Mouse (Mus musculus) Patski (cell line): ENCODE measurements around the gene Abcg4. TPM values are rescaled to one million over a fixed set of nuclear protein-coding genes. Genes with fewer than 3 reads are reported as not detected.

Experiments used
- ATAC-seq: fragments of 100-300 bp; one replicate; pipeline ENCODE4 v1.8.0; 2021
- CTCF ChIA-PET: fragments of 350-600 bp; sonication (Branson Sonifier 250); formaldehyde crosslinking; loops from one replicate; lab custom pipeline; 2022; ENCODE audit warnings: inconsistent platforms; lab: Charles Lee
- POLR2A ChIA-PET: fragments of 350-600 bp; sonication (Branson Sonifier 250); formaldehyde crosslinking; loops from one replicate; lab custom pipeline; 2022; ENCODE audit warnings: antibody characterized with exemption, inconsistent platforms; lab: Charles Lee
- DNase-seq: peaks from one replicate; pipeline ENCODE4 v3.0.0-alpha.2; 2011; ENCODE audit warnings: low read depth, low spot score
- H3K27me3 ChIP-seq: fragments of 371-371 bp; one replicate; pipeline ENCODE4 v1.5.1; 2021
- CTCF ChIP-seq: fragments of 100-300 bp; IDR thresholded peaks from one replicate; pipeline ENCODE4 v1.5.1; 2021
- in situ Hi-C: fragments of 300-500 bp; cut with MboI; formaldehyde crosslinking; loops from 3 replicates; pipeline ENCODE4 v1.11.1; 2018; ENCODE audit warnings: low pct_unique_long_range_greater_than_20kb, mixed read lengths
- polyA plus RNA-seq: library from polyadenylated mRNA; unstranded; gene quantifications from one replicate; pipeline ENCODE4 v1.2.3, GENCODE M21; 2021

Abcg4 gene
- polyA plus RNA-seq, 1 experiment from 2014 or later = 0.04 TPM

DNA sequence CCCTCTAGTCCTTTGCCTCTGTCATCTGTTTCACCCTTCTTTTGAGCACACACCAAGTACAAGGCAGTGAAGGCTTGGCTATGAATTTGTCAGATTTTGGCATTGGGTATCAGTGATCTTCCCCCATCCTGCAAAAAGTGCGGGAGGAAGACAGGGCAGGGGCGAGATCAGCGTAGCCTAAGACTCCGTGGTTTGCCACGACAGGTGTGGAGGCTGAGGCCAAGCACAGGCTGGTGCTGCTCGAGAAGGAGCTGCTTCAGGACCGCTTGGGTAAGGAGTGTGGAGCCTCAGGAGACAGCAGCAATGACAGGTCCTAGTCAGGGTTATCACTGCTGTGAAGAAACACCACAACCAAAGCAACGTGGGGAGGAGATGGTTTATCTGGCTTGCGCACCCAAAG is 47.0 kb downstream of the Abcg4 start:
- in situ Hi-C loops = no loop called here
- ATAC-seq (no peak), DNase-seq (no peak)
- no peaks in the 10 kb centered on the region for H3K27me3 ChIP-seq
- ChIA-PET CTCF (interaction anchor here (0.6 kb wide), 1 partner anchor 89 kb away, joined by 3 read pairs; no protein-coding TSS in a partner anchor), POLR2A (no interaction called here)
- no peak for TF ChIP-seq CTCF

DNA sequence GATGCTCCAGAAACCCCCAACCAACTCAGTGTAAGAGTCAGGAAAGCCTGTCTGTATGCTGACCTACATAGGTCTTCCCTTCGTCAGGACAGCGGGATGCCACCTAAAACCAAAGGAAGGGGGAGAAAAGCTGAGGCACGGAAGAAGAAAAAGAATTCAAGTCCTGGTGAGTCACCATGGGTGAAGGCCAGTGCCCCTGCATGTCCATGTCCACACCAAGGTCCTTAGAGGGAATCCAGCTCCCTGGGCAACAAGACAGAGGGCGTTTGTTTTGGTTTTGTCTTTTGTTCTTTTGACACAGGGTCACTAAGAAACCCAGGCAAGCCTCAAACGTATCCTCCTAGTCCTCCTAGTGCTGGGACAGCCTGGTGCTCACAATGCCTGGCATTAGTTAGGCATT is 47.5 kb downstream of the Abcg4 start:
- DNase-seq (no peak), ATAC-seq (no peak)
- ChIA-PET CTCF (interaction anchor here (0.9 kb wide), 2 partner anchors 11 to 12 kb away, joined by 3 read pairs; no protein-coding TSS in a partner anchor), POLR2A (no interaction called here)
- no peaks in the 10 kb centered on the region for H3K27me3 ChIP-seq
- in situ Hi-C loops = no loop called here
- TF ChIP-seq CTCF = no peak

DNA sequence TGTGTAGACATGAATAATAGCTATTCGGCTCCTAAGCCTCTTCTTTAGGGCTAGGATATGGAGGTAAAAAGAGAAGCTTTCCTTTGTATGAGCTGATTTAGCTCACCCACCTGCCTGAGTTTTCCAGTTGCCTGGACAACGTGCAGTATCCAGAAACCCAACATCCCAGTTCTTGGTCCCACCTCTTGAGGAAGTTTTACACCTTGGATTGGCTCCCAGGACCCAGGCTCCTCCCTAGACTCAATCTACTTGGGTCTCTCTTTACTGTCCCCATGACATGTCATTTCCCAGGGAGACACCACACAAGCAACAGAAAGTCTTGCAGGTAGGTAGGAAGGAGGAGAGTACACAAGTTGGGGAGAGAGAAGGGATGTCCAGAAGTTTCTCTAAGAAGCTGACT is 48.0 kb downstream of the Abcg4 start, which contains the start of gene Ccdc153:
TSS of gene Ccdc153 (plus strand) at position 278 of the 400 bp plus-strand sequence.
- TF ChIP-seq CTCF = no peak
- ATAC-seq (no peak), DNase-seq (no peak)
- H3K27me3 ChIP-seq = no peaks in the 10 kb centered on the region
- CTCF ChIA-PET = interaction anchor here (0.9 to 1.0 kb wide), 3 partner anchors 12 to 17 kb away, joined by 3 to 4 read pairs (median 3); no protein-coding TSS in a partner anchor
- POLR2A ChIA-PET = no interaction called here
- in situ Hi-C loops = no loop called here

DNA sequence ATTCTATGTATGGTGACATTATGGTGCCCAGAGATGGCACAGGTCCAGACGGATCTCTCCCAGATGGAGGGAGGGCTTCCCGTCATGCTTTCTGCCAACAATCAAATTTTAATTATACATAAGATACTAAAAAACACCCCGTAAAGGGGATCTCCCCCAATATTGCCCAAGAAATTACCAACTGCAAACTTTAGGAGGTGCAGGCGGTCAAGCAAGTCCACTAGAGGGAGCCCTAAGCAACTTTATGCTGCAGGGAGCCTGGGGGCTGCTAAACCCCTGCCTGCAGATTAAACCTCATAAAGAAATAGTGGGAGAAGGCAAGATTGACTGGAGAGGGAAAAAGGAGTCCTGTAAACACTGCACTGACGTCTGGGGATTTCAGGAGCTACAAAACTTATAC is 49.0 kb downstream of the Abcg4 start:
- POLR2A ChIA-PET = no interaction called here
- no peak for DNase-seq
- CTCF ChIA-PET = interaction anchor here (1.0 kb wide), 1 partner anchor 18 kb away, joined by 4 read pairs; no protein-coding TSS in a partner anchor
- TF ChIP-seq CTCF = peak; percentile 87
- no peak for ATAC-seq
- no peaks in the 10 kb centered on the region for H3K27me3 ChIP-seq
- in situ Hi-C loops = loop anchor here (10.0 kb wide), 1 partner anchor 115 kb away; no protein-coding TSS in a partner anchor

DNA sequence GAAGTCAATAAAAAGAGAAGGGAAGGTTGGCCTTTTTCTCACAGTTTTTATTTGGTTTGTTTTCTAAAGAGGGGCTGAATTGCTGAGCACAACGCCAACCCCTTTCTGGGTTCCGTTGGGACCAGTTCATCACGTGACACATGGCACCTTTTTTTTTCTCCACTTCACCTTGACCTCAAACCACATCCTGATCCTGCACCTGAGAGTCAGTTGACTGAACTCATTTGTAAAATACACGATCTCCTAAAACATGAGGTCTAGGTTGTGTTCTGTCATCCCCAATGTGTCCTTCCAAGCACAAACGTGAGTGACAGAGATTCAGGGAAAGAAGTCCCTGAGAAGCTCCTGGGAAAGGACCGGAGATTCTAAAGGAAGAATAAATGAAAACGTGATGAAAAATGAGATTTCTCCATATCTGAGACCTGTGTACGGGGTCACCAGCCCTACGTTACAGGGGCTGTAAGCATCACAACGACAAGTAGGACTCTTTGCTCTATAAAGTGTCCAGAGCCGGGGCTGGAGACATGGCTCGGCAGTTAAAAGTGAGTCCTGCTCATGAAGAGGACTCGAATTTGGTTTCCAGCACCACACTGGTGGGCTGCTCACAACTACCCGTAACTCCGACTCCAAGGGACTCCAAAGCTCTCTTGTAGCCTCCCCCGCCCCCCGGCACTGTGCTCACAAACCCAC is 49.8 kb downstream of the Abcg4 start:
- ATAC-seq (no peak), DNase-seq (no peak)
- ChIA-PET CTCF (interaction anchor here (1.3 to 1.5 kb wide), 3 partner anchors 10 to 17 kb away, joined by 3 to 5 read pairs (median 3); no protein-coding TSS in a partner anchor), POLR2A (no interaction called here)
- H3K27me3 ChIP-seq = no peaks in the 10 kb centered on the region
- in situ Hi-C loops = loop anchor here (10.0 kb wide), 1 partner anchor 114 kb away; no protein-coding TSS in a partner anchor
- no peak for TF ChIP-seq CTCF

DNA sequence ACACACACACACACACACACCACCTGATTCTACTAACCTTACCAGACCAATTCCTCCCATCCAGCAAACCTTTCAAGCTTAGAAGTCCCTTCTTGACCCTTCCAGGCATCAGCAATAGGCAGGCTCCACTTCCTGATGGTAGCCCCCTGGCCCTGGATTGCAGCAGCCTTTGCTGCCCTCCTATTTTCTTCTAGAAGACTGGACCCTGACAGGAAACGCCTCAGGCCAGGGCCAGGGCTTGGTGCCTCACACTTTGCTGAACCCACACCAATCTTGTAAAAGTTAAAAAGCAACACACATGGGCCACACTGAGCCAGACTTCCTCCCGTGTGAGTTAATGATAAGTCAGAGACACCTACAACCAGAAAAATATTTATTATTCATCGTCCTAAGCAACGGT is 51.3 kb downstream of the Abcg4 start:
- CTCF ChIA-PET = interaction anchor here (1.2 to 1.6 kb wide), 3 partner anchors 16 to 39 kb away, joined by 3 to 4 read pairs (median 3); no protein-coding TSS in a partner anchor
- no peak for DNase-seq
- no peak for TF ChIP-seq CTCF
- POLR2A ChIA-PET = interaction anchor here (1.1 to 1.4 kb wide), 2 partner anchors 68 to 91 kb away, joined by 3 to 6 read pairs; partner anchors contain the start of gene Hinfp
- ATAC-seq = no peak
- H3K27me3 ChIP-seq = no peaks in the 10 kb centered on the region
- in situ Hi-C loops = loop anchor here (10.0 kb wide), 1 partner anchor 112 kb away; no protein-coding TSS in a partner anchor

DNA sequence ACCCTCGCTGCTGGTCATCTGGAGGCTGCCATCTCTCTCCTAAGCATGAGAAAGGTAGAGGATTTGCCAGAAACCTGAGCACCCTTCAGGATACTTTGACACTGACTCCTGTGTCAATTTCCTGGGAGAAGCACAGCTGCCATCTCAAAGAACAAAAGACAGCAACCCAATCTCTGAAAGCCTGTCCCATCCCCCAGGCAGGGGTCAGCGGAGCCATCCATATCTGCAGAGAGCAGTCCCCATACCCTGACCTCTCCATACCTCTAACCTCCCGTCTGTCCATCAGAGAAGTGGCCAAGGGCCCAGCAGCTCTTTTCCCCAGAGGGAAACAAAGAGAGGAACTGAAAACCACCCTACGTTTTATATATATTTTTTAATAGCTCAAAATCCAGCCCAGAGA is 51.8 kb downstream of the Abcg4 start:
- TF ChIP-seq CTCF = no peak
- no peak for ATAC-seq
- no peak for DNase-seq
- no peaks in the 10 kb centered on the region for H3K27me3 ChIP-seq
- in situ Hi-C loops = loop anchor here (10.0 kb wide), 1 partner anchor 112 kb away; no protein-coding TSS in a partner anchor
- CTCF ChIA-PET = interaction anchor here (1.2 to 1.6 kb wide), 2 partner anchors 28 to 39 kb away, joined by 3 to 4 read pairs; no protein-coding TSS in a partner anchor
- POLR2A ChIA-PET = interaction anchor here (1.1 to 1.4 kb wide), 2 partner anchors 69 to 90 kb away, joined by 3 to 6 read pairs; partner anchors contain the start of gene Hinfp

DNA sequence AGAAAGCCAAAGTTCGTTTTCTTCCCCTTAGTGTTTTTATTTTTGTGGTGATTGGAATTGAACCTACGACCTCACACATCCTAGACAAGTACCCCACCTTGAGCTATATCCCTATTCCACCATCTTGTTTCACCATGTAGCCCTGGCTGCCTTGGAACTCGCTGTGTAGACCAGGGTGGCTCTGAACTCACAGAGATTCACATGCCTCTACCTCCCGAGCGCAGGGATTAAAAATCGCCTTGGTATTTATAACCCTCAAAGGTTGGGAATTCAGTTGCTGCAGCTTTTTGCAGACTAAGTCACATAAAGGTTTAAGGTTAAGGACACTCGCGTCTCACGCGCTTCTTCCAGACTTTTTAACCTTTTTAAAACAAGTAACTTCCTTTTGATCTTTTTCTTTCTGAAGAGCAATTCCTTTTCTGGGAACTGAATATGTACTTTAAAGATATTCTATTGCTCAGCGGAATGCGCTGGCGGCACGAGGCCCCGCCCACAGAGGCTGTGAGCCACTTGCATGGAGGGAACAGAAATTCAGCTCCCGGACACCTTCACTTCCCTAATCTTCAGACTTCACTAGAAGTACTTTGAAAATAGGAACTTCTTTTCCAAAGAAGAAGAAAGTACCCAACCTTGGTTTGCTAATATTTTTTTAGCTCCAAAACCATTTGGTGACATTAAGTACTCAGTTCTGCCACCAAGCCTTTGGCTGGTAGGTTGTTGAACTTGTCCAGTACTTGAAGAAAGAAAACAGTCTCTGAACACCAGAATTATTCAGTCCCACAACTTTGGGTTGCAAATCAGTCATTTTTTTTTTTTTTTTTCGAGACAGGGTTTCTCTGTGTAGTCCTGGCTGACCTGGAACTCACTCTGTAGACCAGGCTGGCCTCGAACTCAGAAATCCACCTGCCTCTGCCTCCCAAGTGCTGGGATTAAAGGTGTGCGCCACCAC is 53.7 kb downstream of the Abcg4 start:
- no peak for DNase-seq
- CTCF ChIA-PET = interaction anchor here (0.6 to 1.6 kb wide), 13 partner anchors 12 to 127 kb away, joined by 3 to 5 read pairs (median 3); partner anchors contain the start of gene Vps11
- POLR2A ChIA-PET = interaction anchor here (0.7 to 2.0 kb wide), 4 partner anchors 43 to 106 kb away, joined by 3 to 6 read pairs (median 4); no protein-coding TSS in a partner anchor
- H3K27me3 ChIP-seq = no peaks in the 10 kb centered on the region
- in situ Hi-C loops = loop anchor here (10.0 kb wide), 1 partner anchor 110 kb away; no protein-coding TSS in a partner anchor
- ATAC-seq = no peak
- TF ChIP-seq CTCF = no peak

DNA sequence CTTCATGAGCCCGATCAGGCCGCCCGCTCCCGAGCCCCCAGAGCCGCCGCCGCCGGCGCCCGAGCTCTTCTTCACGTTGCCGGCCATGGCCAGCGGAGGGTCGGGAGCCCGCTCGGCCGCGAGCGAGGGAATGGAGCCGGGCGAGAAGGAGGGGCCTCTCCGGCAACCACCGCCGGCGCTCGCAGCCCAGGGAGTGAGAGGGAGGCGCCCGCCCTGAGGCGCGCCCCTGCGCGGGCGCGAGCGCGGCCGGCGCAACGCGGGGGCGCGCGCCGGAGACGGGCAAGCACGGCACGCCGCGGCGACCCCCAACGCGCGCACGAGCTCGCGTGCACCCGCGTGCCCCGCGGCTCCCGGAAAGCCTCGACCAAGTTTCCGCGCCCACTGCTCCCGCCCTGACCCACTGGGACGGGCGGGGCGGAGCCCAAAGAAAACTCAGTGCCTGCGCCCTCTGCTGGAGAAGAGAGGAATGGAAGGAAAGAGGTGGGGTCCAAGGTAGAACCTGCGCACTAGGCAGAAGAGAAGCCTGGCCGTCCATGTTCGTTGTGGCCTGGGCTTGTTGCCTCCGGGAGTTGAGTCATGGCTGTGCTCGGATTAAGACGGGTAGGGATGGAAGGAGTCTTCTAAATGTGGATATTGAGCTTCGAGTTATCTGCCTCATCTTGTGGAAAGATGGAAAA is 54.5 kb downstream of the Abcg4 start, which contains the start of gene Cbl:
TSS of gene Cbl (minus strand) at position 248 of the 677 bp plus-strand sequence.
- DNase-seq = peak; percentile 95

More for the DNA sequence above, 54.5 kb downstream of the Abcg4 start, which contains the start of gene Cbl:
- in situ Hi-C loops = loop anchor here (10.0 kb wide), 1 partner anchor 109 kb away; no protein-coding TSS in a partner anchor
- no peaks in the 10 kb centered on the region for H3K27me3 ChIP-seq
- peak; percentile 99 for TF ChIP-seq CTCF
- POLR2A ChIA-PET = interaction anchor here (0.7 to 2.0 kb wide), 5 partner anchors 11 to 125 kb away, joined by 3 to 6 read pairs (median 3); no protein-coding TSS in a partner anchor
- CTCF ChIA-PET = interaction anchor here (0.6 to 1.6 kb wide), 15 partner anchors 11 to 128 kb away, joined by 3 to 5 read pairs (median 3); partner anchors contain the start of gene Vps11
- peak; percentile 91 for ATAC-seq
